Mouse (Mus musculus): Measurements from ENCODE around the gene Ackr2. TPM values are rescaled to one million over a fixed set of nuclear protein-coding genes. Genes with fewer than 3 reads are reported as not detected.

The Ackr2 gene
- total and polyA plus RNA-seq, 2 experiments from 2014 or later = 1.0 to 5.1 TPM

- no peak for TF ChIP-seq CTCF (IDR thresholded peaks at IDR 0.05; ENCODE audit: low read depth)
- H3K9ac ChIP-seq (replicated peaks; ENCODE audit: low read length) = no peak overlapping the region
- H3K4me2 ChIP-seq (ENCODE audit: low read depth, low read length) = no peak overlapping the region
- H3K36me3 ChIP-seq (ENCODE audit: insufficient read depth, low read length) = no peaks in the 10 kb centered on the region
- 88% methylated on average over 5 of the region's 5 CpGs for WGBS
- no peak for DNase-seq (ENCODE audit: low spot score)
- H3K27me3 ChIP-seq (ENCODE audit: insufficient read depth, low read length) = no peaks in the 10 kb centered on the region
- no peaks in the 10 kb centered on the region for H3K9me3 ChIP-seq (ENCODE audit: low read length)
- no peak for ATAC-seq
- no peak overlapping the region for H3K27ac ChIP-seq
- no peaks in the 10 kb centered on the region for H3K4me1 ChIP-seq (ENCODE audit: insufficient read depth, low read length)
- H3K4me3 ChIP-seq (ENCODE audit: low read length) = no peak overlapping the region
These were observed 8.3 kb downstream of the Ackr2 start for GRCm38 (mm10) chr9:121906456-121906855.

- no peak for TF ChIP-seq CTCF (IDR thresholded peaks at IDR 0.05; ENCODE audit: low read depth)
- H3K9me3 ChIP-seq (ENCODE audit: low read length) = no peaks in the 10 kb centered on the region
- WGBS = 71% methylated on average over 10 of the region's 10 CpGs
- no peak overlapping the region for H3K4me2 ChIP-seq (ENCODE audit: low read depth, low read length)
- H3K27me3 ChIP-seq (ENCODE audit: insufficient read depth, low read length) = no peaks in the 10 kb centered on the region
- no peak overlapping the region for H3K27ac ChIP-seq
- DNase-seq (ENCODE audit: low spot score) (no peak), ATAC-seq (no peak)
- no peaks in the 10 kb centered on the region for H3K36me3 ChIP-seq (ENCODE audit: insufficient read depth, low read length)
- no peak overlapping the region for H3K9ac ChIP-seq (replicated peaks; ENCODE audit: low read length)
- H3K4me1 ChIP-seq (ENCODE audit: insufficient read depth, low read length) = no peaks in the 10 kb centered on the region
- no peak overlapping the region for H3K4me3 ChIP-seq (ENCODE audit: low read length)
These were observed 9.4 kb downstream of the Ackr2 start for GRCm38 (mm10) chr9:121907356-121908070.

- H3K4me2 ChIP-seq (ENCODE audit: low read depth, low read length) = no peak overlapping the region
- no peak for DNase-seq (ENCODE audit: low spot score)
- 95% methylated on average over 17 of the region's 17 CpGs for WGBS
- no peaks in the 10 kb centered on the region for H3K9me3 ChIP-seq (ENCODE audit: low read length)
- no peak overlapping the region for H3K4me3 ChIP-seq (ENCODE audit: low read length)
- H3K27ac ChIP-seq = no peak overlapping the region
- H3K27me3 ChIP-seq (ENCODE audit: insufficient read depth, low read length) = no peaks in the 10 kb centered on the region
- no peak for ATAC-seq
- no peaks in the 10 kb centered on the region for H3K36me3 ChIP-seq (ENCODE audit: insufficient read depth, low read length)
- no peak overlapping the region for H3K9ac ChIP-seq (replicated peaks; ENCODE audit: low read length)
- no peak for TF ChIP-seq CTCF (IDR thresholded peaks at IDR 0.05; ENCODE audit: low read depth)
- H3K4me1 ChIP-seq (ENCODE audit: insufficient read depth, low read length) = no peaks in the 10 kb centered on the region
These were observed 10.2 kb downstream of the Ackr2 start for GRCm38 (mm10) chr9:121908321-121908720.

- no peaks in the 10 kb centered on the region for H3K27me3 ChIP-seq (ENCODE audit: insufficient read depth, low read length)
- TF ChIP-seq CTCF (IDR thresholded peaks at IDR 0.05; ENCODE audit: low read depth) = no peak
- no peak for ATAC-seq
- no peak overlapping the region for H3K9ac ChIP-seq (replicated peaks; ENCODE audit: low read length)
- DNase-seq (ENCODE audit: low spot score) = no peak
- H3K36me3 ChIP-seq (ENCODE audit: insufficient read depth, low read length) = no peaks in the 10 kb centered on the region
- H3K4me3 ChIP-seq (ENCODE audit: low read length) = no peak overlapping the region
- WGBS = 80% methylated on average over 6 of the region's 6 CpGs
- no peak overlapping the region for H3K27ac ChIP-seq
- H3K4me2 ChIP-seq (ENCODE audit: low read depth, low read length) = no peak overlapping the region
- H3K4me1 ChIP-seq (ENCODE audit: insufficient read depth, low read length) = no peaks in the 10 kb centered on the region
- H3K9me3 ChIP-seq (ENCODE audit: low read length) = no peaks in the 10 kb centered on the region
These were observed 11.5 kb downstream of the Ackr2 start for GRCm38 (mm10) chr9:121909635-121910034.

GRCm38 (mm10) chr9:121911196-121911595, 13.0 kb downstream of the Ackr2 start:
- no peak overlapping the region for H3K9ac ChIP-seq (replicated peaks; ENCODE audit: low read length)
- ATAC-seq = no peak
- DNase-seq (ENCODE audit: low spot score) = no peak
- H3K9me3 ChIP-seq (ENCODE audit: low read length) = no peaks in the 10 kb centered on the region
- H3K4me2 ChIP-seq (ENCODE audit: low read depth, low read length) = no peak overlapping the region
- 96% methylated on average over 7 of the region's 7 CpGs for WGBS
- no peak overlapping the region for H3K27ac ChIP-seq
- TF ChIP-seq CTCF (IDR thresholded peaks at IDR 0.05; ENCODE audit: low read depth) = no peak
- no peaks in the 10 kb centered on the region for H3K36me3 ChIP-seq (ENCODE audit: insufficient read depth, low read length)
- no peaks in the 10 kb centered on the region for H3K27me3 ChIP-seq (ENCODE audit: insufficient read depth, low read length)
- H3K4me3 ChIP-seq (ENCODE audit: low read length) = no peak overlapping the region
- no peaks in the 10 kb centered on the region for H3K4me1 ChIP-seq (ENCODE audit: insufficient read depth, low read length)

- ATAC-seq (no peak), DNase-seq (ENCODE audit: low spot score) (no peak)
- H3K4me2 ChIP-seq (ENCODE audit: low read depth, low read length) = no peak overlapping the region
- whole genome bisulfite sequencing = 80% methylated on average over 4 of the region's 4 CpGs
- no peaks in the 10 kb centered on the region for H3K27me3 ChIP-seq (ENCODE audit: insufficient read depth, low read length)
- H3K27ac ChIP-seq = no peak overlapping the region
- H3K9ac ChIP-seq (replicated peaks; ENCODE audit: low read length) = no peak overlapping the region
- no peak for TF ChIP-seq CTCF (IDR thresholded peaks at IDR 0.05; ENCODE audit: low read depth)
- H3K4me1 ChIP-seq (ENCODE audit: insufficient read depth, low read length) = no peaks in the 10 kb centered on the region
- no peaks in the 10 kb centered on the region for H3K36me3 ChIP-seq (ENCODE audit: insufficient read depth, low read length)
- no peak overlapping the region for H3K4me3 ChIP-seq (ENCODE audit: low read length)
- no peaks in the 10 kb centered on the region for H3K9me3 ChIP-seq (ENCODE audit: low read length)
These were observed 14.6 kb downstream of the Ackr2 start for GRCm38 (mm10) chr9:121912786-121913185.

- Histone ChIP-seq H3K4me1 (ENCODE audit: insufficient read depth, low read length) (no peaks in the 10 kb centered on the region), H3K27me3 (ENCODE audit: insufficient read depth, low read length) (no peaks in the 10 kb centered on the region), H3K9ac (replicated peaks; ENCODE audit: low read length) (no peak overlapping the region), H3K4me3 (ENCODE audit: low read length) (no peak overlapping the region), H3K9me3 (ENCODE audit: low read length) (no peaks in the 10 kb centered on the region), H3K36me3 (ENCODE audit: insufficient read depth, low read length) (no peaks in the 10 kb centered on the region), H3K27ac (no peak overlapping the region), H3K4me2 (ENCODE audit: low read depth, low read length) (no peak overlapping the region)
- 80% methylated on average over 8 of the region's 8 CpGs for WGBS
- no peak for TF ChIP-seq CTCF (IDR thresholded peaks at IDR 0.05; ENCODE audit: low read depth)
- ATAC-seq (no peak), DNase-seq (ENCODE audit: low spot score) (no peak)
These were observed 16.1 kb downstream of the Ackr2 start for GRCm38 (mm10) chr9:121914226-121914757.

Measured in hindbrain, postnatal 0 days (tissue).